Mouse (Mus musculus) gonadal fat pad, adult 2 months (tissue): ENCODE results near the gene Flt3. TPM values are rescaled to one million over a fixed set of nuclear protein-coding genes. Genes with fewer than 3 reads are reported as not detected.

Source experiments
- DNase-seq: peaks from one replicate; pipeline ENCODE4 v3.0.0-alpha.2; 2012; ENCODE audit warnings: low read depth
- polyA plus RNA-seq: library from polyadenylated mRNA; depleted of rRNA; stranded (reverse); fragments of >200 nt; gene quantifications from 2 replicates; pipeline ENCODE4 v1.2.3, GENCODE M21; 2012; rRNA removed

The Flt3 gene
- polyA plus RNA-seq = 0.38 and 0.44 TPM in 2 replicates

- DNase-seq = no peak
Measured at GRCm38 (mm10) chr5:147399843-147400504, at the start of gene Flt3. Gene Flt3 (minus strand): TSS chr5:147400489.

- DNase-seq = no peak
Measured at GRCm38 (mm10) chr5:147448933-147449332, 48.6 kb upstream of the Flt3 start.

GRCm38 (mm10) chr5:147448526-147448925, 48.2 kb upstream of the Flt3 start:
- DNase-seq = no peak

- DNase-seq = no peak
Measured at GRCm38 (mm10) chr5:147445252-147445651, 45.0 kb upstream of the Flt3 start.

GRCm38 (mm10) chr5:147444757-147445156, 44.5 kb upstream of the Flt3 start:
- DNase-seq = no peak

GRCm38 (mm10) chr5:147444298-147444697, 44.0 kb upstream of the Flt3 start:
- DNase-seq = no peak

GRCm38 (mm10) chr5:147442741-147443140, 42.5 kb upstream of the Flt3 start:
- no peak for DNase-seq

GRCm38 (mm10) chr5:147441979-147442378, 41.7 kb upstream of the Flt3 start:
- DNase-seq = no peak

GRCm38 (mm10) chr5:147440996-147441507, 40.8 kb upstream of the Flt3 start:
- no peak for DNase-seq

- no peak for DNase-seq
Measured at GRCm38 (mm10) chr5:147436491-147436890, 36.2 kb upstream of the Flt3 start.

GRCm38 (mm10) chr5:147435751-147436150, 35.5 kb upstream of the Flt3 start:
- no peak for DNase-seq

GRCm38 (mm10) chr5:147435224-147435623, 34.9 kb upstream of the Flt3 start:
- no peak for DNase-seq

GRCm38 (mm10) chr5:147432927-147433326, 32.6 kb upstream of the Flt3 start:
- no peak for DNase-seq

GRCm38 (mm10) chr5:147430936-147431839, 30.9 kb upstream of the Flt3 start:
- DNase-seq = no peak

GRCm38 (mm10) chr5:147430361-147430935, 30.2 kb upstream of the Flt3 start:
- DNase-seq = no peak

GRCm38 (mm10) chr5:147429535-147430305, 29.4 kb upstream of the Flt3 start, which contains the start of gene Pan3:
Gene Pan3 (plus strand): TSS chr5:147430161.
- no peak for DNase-seq

- DNase-seq = no peak
Measured at GRCm38 (mm10) chr5:147426048-147426805, 25.9 kb upstream of the Flt3 start.

- no peak for DNase-seq
Measured at GRCm38 (mm10) chr5:147423612-147424011, 23.3 kb upstream of the Flt3 start.

GRCm38 (mm10) chr5:147418394-147419121, 18.3 kb upstream of the Flt3 start:
- no peak for DNase-seq

- no peak for DNase-seq
Measured at GRCm38 (mm10) chr5:147417986-147418385, 17.7 kb upstream of the Flt3 start.
